Mouse (Mus musculus): ENCODE measurements at regions not wholly inside any gene's neighbourhood (a gene's known extent, or its start where the extent isn't known, plus 50 kb on each side); places are given as distances from the start of the nearest gene placed in this dataset.
"Not testable (repeated sequence)": the region's sequence is repeated elsewhere in the genome, so short reads cannot be mapped to it uniquely, and the experiment has no call there.

- Histone ChIP-seq H3K27me3 (ENCODE audit: control insufficient read depth, insufficient read depth, insufficient read length) (no peaks in the 10 kb centered on the region), H3K79me3 (ENCODE audit: low read depth) (no peaks in the 10 kb centered on the region), H3ac (ENCODE audit: control insufficient read depth, insufficient read length, low read depth) (no peak overlapping the region), H3K79me2 (ENCODE audit: control insufficient read depth, insufficient read depth) (no peaks in the 10 kb centered on the region), H3K36me3 (ENCODE audit: control insufficient read depth, insufficient read depth) (no peaks in the 10 kb centered on the region), H3K4me3 (ENCODE audit: insufficient read depth, poor library complexity, severe bottlenecking) (no peak overlapping the region)
- no peak for TF ChIP-seq MYOD1 (IDR thresholded peaks at IDR 0.05; ENCODE audit: control insufficient read depth, insufficient read length, low read depth)
- no peak for TF ChIP-seq USF1 (IDR thresholded peaks at IDR 0.05; ENCODE audit: low read depth)
- TF ChIP-seq MAX (IDR thresholded peaks at IDR 0.05), result no peak
- TF ChIP-seq CTCF (IDR thresholded peaks at IDR 0.05; ENCODE audit: control insufficient read depth, insufficient read depth, insufficient read length), result no peak
- no peak for TF ChIP-seq CEBPB (IDR thresholded peaks at IDR 0.05; ENCODE audit: low read depth)
- TF ChIP-seq MYOG (IDR thresholded peaks at IDR 0.05; ENCODE audit: control insufficient read depth, extremely low read depth, insufficient read length), result no peak
- no peak for TF ChIP-seq FOSL1 (IDR thresholded peaks at IDR 0.05; ENCODE audit: insufficient read depth, low read length, poor library complexity, severe bottlenecking)
Observed at GRCm38 (mm10) chr16:30798536-30798935, 199.0 kb downstream of the Fam43a start.

- TF ChIP-seq USF1 (IDR thresholded peaks at IDR 0.05; ENCODE audit: low read depth) (no peak), MAX (IDR thresholded peaks at IDR 0.05) (no peak), FOSL1 (IDR thresholded peaks at IDR 0.05; ENCODE audit: insufficient read depth, low read length, poor library complexity, severe bottlenecking) (no peak), MYOG (IDR thresholded peaks at IDR 0.05; ENCODE audit: control insufficient read depth, extremely low read depth, insufficient read length) (no peak), CTCF (IDR thresholded peaks at IDR 0.05; ENCODE audit: control insufficient read depth, insufficient read depth, insufficient read length) (no peak)
- Histone ChIP-seq H3K4me3 (ENCODE audit: insufficient read depth, poor library complexity, severe bottlenecking) (no peak overlapping the region), H3K79me3 (ENCODE audit: low read depth) (no peaks in the 10 kb centered on the region), H3K79me2 (ENCODE audit: control insufficient read depth, insufficient read depth) (no peaks in the 10 kb centered on the region), H3K36me3 (ENCODE audit: control insufficient read depth, insufficient read depth) (no peaks in the 10 kb centered on the region), H3K27me3 (ENCODE audit: control insufficient read depth, insufficient read depth, insufficient read length) (no peaks in the 10 kb centered on the region), H3ac (ENCODE audit: control insufficient read depth, insufficient read length, low read depth) (no peak overlapping the region)
Observed at GRCm38 (mm10) chr16:30799699-30800483, 200.4 kb downstream of the Fam43a start.

- H3K36me3 ChIP-seq (ENCODE audit: control insufficient read depth, insufficient read depth), result no peaks in the 10 kb centered on the region
- no peak overlapping the region for H3ac ChIP-seq (ENCODE audit: control insufficient read depth, insufficient read length, low read depth)
- H3K79me2 ChIP-seq (ENCODE audit: control insufficient read depth, insufficient read depth), result no peaks in the 10 kb centered on the region
- H3K4me3 ChIP-seq (ENCODE audit: insufficient read depth, poor library complexity, severe bottlenecking), result no peak overlapping the region
- no peaks in the 10 kb centered on the region for H3K79me3 ChIP-seq (ENCODE audit: low read depth)
- TF ChIP-seq CTCF (IDR thresholded peaks at IDR 0.05; ENCODE audit: control insufficient read depth, insufficient read depth, insufficient read length), result no peak
- no peak for TF ChIP-seq MYOD1 (IDR thresholded peaks at IDR 0.05; ENCODE audit: control insufficient read depth, insufficient read length, low read depth)
- no peak for TF ChIP-seq CEBPB (IDR thresholded peaks at IDR 0.05; ENCODE audit: low read depth)
- no peak for TF ChIP-seq FOSL1 (IDR thresholded peaks at IDR 0.05; ENCODE audit: insufficient read depth, low read length, poor library complexity, severe bottlenecking)
- no peak for TF ChIP-seq MYOG (IDR thresholded peaks at IDR 0.05; ENCODE audit: control insufficient read depth, extremely low read depth, insufficient read length)
- TF ChIP-seq USF1 (IDR thresholded peaks at IDR 0.05; ENCODE audit: low read depth), result no peak
- no peak for TF ChIP-seq MAX (IDR thresholded peaks at IDR 0.05)
- H3K27me3 ChIP-seq (ENCODE audit: control insufficient read depth, insufficient read depth, insufficient read length), result peaks cover 6% of the 10 kb centered on the region
Observed at GRCm38 (mm10) chr16:30804018-30804417, 204.5 kb downstream of the Fam43a start.

- H3K79me3 ChIP-seq (ENCODE audit: low read depth); H3K79me2 ChIP-seq (ENCODE audit: control insufficient read depth, insufficient read depth); H3K4me3 ChIP-seq (ENCODE audit: insufficient read depth, poor library complexity, severe bottlenecking); H3K36me3 ChIP-seq (ENCODE audit: control insufficient read depth, insufficient read depth); H3ac ChIP-seq (ENCODE audit: control insufficient read depth, insufficient read length, low read depth): not testable (repeated sequence)
- H3K27me3 ChIP-seq (ENCODE audit: control insufficient read depth, insufficient read depth, insufficient read length), result peaks cover 17% of the 10 kb centered on the region
Observed at GRCm38 (mm10) chr16:30806206-30806605, 206.7 kb downstream of the Fam43a start.

GRCm38 (mm10) chr16:30818541-30819120 is 219.1 kb downstream of the Fam43a start:
- Histone ChIP-seq H3K79me2 (ENCODE audit: control insufficient read depth, insufficient read depth) (no peaks in the 10 kb centered on the region), H3K4me3 (ENCODE audit: insufficient read depth, poor library complexity, severe bottlenecking) (no peak overlapping the region), H3ac (ENCODE audit: control insufficient read depth, insufficient read length, low read depth) (no peak overlapping the region), H3K27me3 (ENCODE audit: control insufficient read depth, insufficient read depth, insufficient read length) (no peaks in the 10 kb centered on the region), H3K36me3 (ENCODE audit: control insufficient read depth, insufficient read depth) (no peaks in the 10 kb centered on the region), H3K79me3 (ENCODE audit: low read depth) (no peaks in the 10 kb centered on the region)
- TF ChIP-seq MYOG (IDR thresholded peaks at IDR 0.05; ENCODE audit: control insufficient read depth, extremely low read depth, insufficient read length) (no peak), FOSL1 (IDR thresholded peaks at IDR 0.05; ENCODE audit: insufficient read depth, low read length, poor library complexity, severe bottlenecking) (no peak), CEBPB (IDR thresholded peaks at IDR 0.05; ENCODE audit: low read depth) (no peak), MAX (IDR thresholded peaks at IDR 0.05) (no peak), MYOD1 (IDR thresholded peaks at IDR 0.05; ENCODE audit: control insufficient read depth, insufficient read length, low read depth) (no peak), CTCF (IDR thresholded peaks at IDR 0.05; ENCODE audit: control insufficient read depth, insufficient read depth, insufficient read length) (no peak), USF1 (IDR thresholded peaks at IDR 0.05; ENCODE audit: low read depth) (no peak)

- Histone ChIP-seq H3ac (ENCODE audit: control insufficient read depth, insufficient read length, low read depth) (no peak overlapping the region), H3K27me3 (ENCODE audit: control insufficient read depth, insufficient read depth, insufficient read length) (no peaks in the 10 kb centered on the region), H3K79me2 (ENCODE audit: control insufficient read depth, insufficient read depth) (no peaks in the 10 kb centered on the region), H3K79me3 (ENCODE audit: low read depth) (no peaks in the 10 kb centered on the region), H3K4me3 (ENCODE audit: insufficient read depth, poor library complexity, severe bottlenecking) (no peak overlapping the region), H3K36me3 (ENCODE audit: control insufficient read depth, insufficient read depth) (no peaks in the 10 kb centered on the region)
- TF ChIP-seq MYOG (IDR thresholded peaks at IDR 0.05; ENCODE audit: control insufficient read depth, extremely low read depth, insufficient read length) (no peak), MYOD1 (IDR thresholded peaks at IDR 0.05; ENCODE audit: control insufficient read depth, insufficient read length, low read depth) (no peak), CTCF (IDR thresholded peaks at IDR 0.05; ENCODE audit: control insufficient read depth, insufficient read depth, insufficient read length) (no peak), FOSL1 (IDR thresholded peaks at IDR 0.05; ENCODE audit: insufficient read depth, low read length, poor library complexity, severe bottlenecking) (no peak), CEBPB (IDR thresholded peaks at IDR 0.05; ENCODE audit: low read depth) (no peak), USF1 (IDR thresholded peaks at IDR 0.05; ENCODE audit: low read depth) (no peak), MAX (IDR thresholded peaks at IDR 0.05) (no peak)
Observed at GRCm38 (mm10) chr16:30819342-30819741, 219.8 kb downstream of the Fam43a start.

All from C2C12 (cell line).